Mouse (Mus musculus): ENCODE measurements around the gene Tcp10c. TPM values are rescaled to one million over a fixed set of nuclear protein-coding genes. Genes with fewer than 3 reads are reported as not detected.
"Not testable (repeated sequence)": the region's sequence is repeated elsewhere in the genome, so short reads cannot be mapped to it uniquely, and the experiment has no call there.

Tcp10c gene
- polyA plus RNA-seq (2012; ENCODE audit: insufficient read depth, insufficient read length, missing spikeins) = not detected in 2 replicates

GRCm38 (mm10) chr17:13354521-13354920, at the start of gene Tcp10c:
Gene Tcp10c (plus strand): TSS chr17:13354572.
- not testable (repeated sequence) for H3K27ac ChIP-seq (replicated peaks; ENCODE audit: low read depth, low read length); H3K4me3 ChIP-seq (ENCODE audit: insufficient read depth, low read depth, low read length); H3K4me1 ChIP-seq (ENCODE audit: control insufficient read depth, insufficient read depth, insufficient read length, low read length)

- not testable (repeated sequence) for H3K4me1 ChIP-seq (ENCODE audit: control insufficient read depth, insufficient read depth, insufficient read length, low read length); H3K27ac ChIP-seq (replicated peaks; ENCODE audit: low read depth, low read length); H3K4me3 ChIP-seq (ENCODE audit: insufficient read depth, low read depth, low read length)
Measured at GRCm38 (mm10) chr17:13307852-13308251, 46.5 kb upstream of the Tcp10c start.

GRCm38 (mm10) chr17:13308344-13308743, 46.0 kb upstream of the Tcp10c start:
- not testable (repeated sequence) for H3K4me3 ChIP-seq (ENCODE audit: insufficient read depth, low read depth, low read length); H3K4me1 ChIP-seq (ENCODE audit: control insufficient read depth, insufficient read depth, insufficient read length, low read length); H3K27ac ChIP-seq (replicated peaks; ENCODE audit: low read depth, low read length)

- not testable (repeated sequence) for H3K27ac ChIP-seq (replicated peaks; ENCODE audit: low read depth, low read length); H3K4me3 ChIP-seq (ENCODE audit: insufficient read depth, low read depth, low read length); H3K4me1 ChIP-seq (ENCODE audit: control insufficient read depth, insufficient read depth, insufficient read length, low read length)
Measured at GRCm38 (mm10) chr17:13308746-13309145, 45.6 kb upstream of the Tcp10c start.

- H3K27ac ChIP-seq (replicated peaks; ENCODE audit: low read depth, low read length); H3K4me3 ChIP-seq (ENCODE audit: insufficient read depth, low read depth, low read length); H3K4me1 ChIP-seq (ENCODE audit: control insufficient read depth, insufficient read depth, insufficient read length, low read length): not testable (repeated sequence)
Measured at GRCm38 (mm10) chr17:13309182-13309631, 45.2 kb upstream of the Tcp10c start.

GRCm38 (mm10) chr17:13329967-13330366, 24.4 kb upstream of the Tcp10c start:
- H3K27ac ChIP-seq (replicated peaks; ENCODE audit: low read depth, low read length); H3K4me3 ChIP-seq (ENCODE audit: insufficient read depth, low read depth, low read length); H3K4me1 ChIP-seq (ENCODE audit: control insufficient read depth, insufficient read depth, insufficient read length, low read length): not testable (repeated sequence)

- H3K27ac ChIP-seq (replicated peaks; ENCODE audit: low read depth, low read length); H3K4me1 ChIP-seq (ENCODE audit: control insufficient read depth, insufficient read depth, insufficient read length, low read length); H3K4me3 ChIP-seq (ENCODE audit: insufficient read depth, low read depth, low read length): not testable (repeated sequence)
Measured at GRCm38 (mm10) chr17:13331179-13331578, 23.2 kb upstream of the Tcp10c start.

- H3K4me1 ChIP-seq (ENCODE audit: control insufficient read depth, insufficient read depth, insufficient read length, low read length); H3K27ac ChIP-seq (replicated peaks; ENCODE audit: low read depth, low read length): not testable (repeated sequence)
Measured at GRCm38 (mm10) chr17:13332496-13332895, 21.9 kb upstream of the Tcp10c start.

GRCm38 (mm10) chr17:13336979-13337749, 17.2 kb upstream of the Tcp10c start:
- not testable (repeated sequence) for H3K27ac ChIP-seq (replicated peaks; ENCODE audit: low read depth, low read length); H3K4me3 ChIP-seq (ENCODE audit: insufficient read depth, low read depth, low read length)

More at GRCm38 (mm10) chr17:13332496-13332895, 21.9 kb upstream of the Tcp10c start:
- not testable (repeated sequence) for H3K4me3 ChIP-seq (ENCODE audit: insufficient read depth, low read depth, low read length)

GRCm38 (mm10) chr17:13337931-13338330, 16.4 kb upstream of the Tcp10c start:
- H3K4me3 ChIP-seq (ENCODE audit: insufficient read depth, low read depth, low read length); H3K4me1 ChIP-seq (ENCODE audit: control insufficient read depth, insufficient read depth, insufficient read length, low read length); H3K27ac ChIP-seq (replicated peaks; ENCODE audit: low read depth, low read length): not testable (repeated sequence)

More at GRCm38 (mm10) chr17:13336979-13337749, 17.2 kb upstream of the Tcp10c start:
- H3K4me1 ChIP-seq (ENCODE audit: control insufficient read depth, insufficient read depth, insufficient read length, low read length) = not testable (repeated sequence)

- H3K4me1 ChIP-seq (ENCODE audit: control insufficient read depth, insufficient read depth, insufficient read length, low read length); H3K4me3 ChIP-seq (ENCODE audit: insufficient read depth, low read depth, low read length); H3K27ac ChIP-seq (replicated peaks; ENCODE audit: low read depth, low read length): not testable (repeated sequence)
Measured at GRCm38 (mm10) chr17:13340071-13340470, 14.3 kb upstream of the Tcp10c start.

- not testable (repeated sequence) for H3K4me1 ChIP-seq (ENCODE audit: control insufficient read depth, insufficient read depth, insufficient read length, low read length); H3K4me3 ChIP-seq (ENCODE audit: insufficient read depth, low read depth, low read length); H3K27ac ChIP-seq (replicated peaks; ENCODE audit: low read depth, low read length)
Measured at GRCm38 (mm10) chr17:13345923-13346322, 8.4 kb upstream of the Tcp10c start.

- not testable (repeated sequence) for H3K4me3 ChIP-seq (ENCODE audit: insufficient read depth, low read depth, low read length); H3K27ac ChIP-seq (replicated peaks; ENCODE audit: low read depth, low read length); H3K4me1 ChIP-seq (ENCODE audit: control insufficient read depth, insufficient read depth, insufficient read length, low read length)
Measured at GRCm38 (mm10) chr17:13349563-13349962, 4.8 kb upstream of the Tcp10c start.

- H3K4me3 ChIP-seq (ENCODE audit: insufficient read depth, low read depth, low read length); H3K4me1 ChIP-seq (ENCODE audit: control insufficient read depth, insufficient read depth, insufficient read length, low read length); H3K27ac ChIP-seq (replicated peaks; ENCODE audit: low read depth, low read length): not testable (repeated sequence)
Measured at GRCm38 (mm10) chr17:13353249-13353648, 1.1 kb upstream of the Tcp10c start.

GRCm38 (mm10) chr17:13362489-13362888, 8.1 kb downstream of the Tcp10c start:
- not testable (repeated sequence) for H3K4me3 ChIP-seq (ENCODE audit: insufficient read depth, low read depth, low read length); H3K4me1 ChIP-seq (ENCODE audit: control insufficient read depth, insufficient read depth, insufficient read length, low read length); H3K27ac ChIP-seq (replicated peaks; ENCODE audit: low read depth, low read length)

- H3K27ac ChIP-seq (replicated peaks; ENCODE audit: low read depth, low read length); H3K4me3 ChIP-seq (ENCODE audit: insufficient read depth, low read depth, low read length); H3K4me1 ChIP-seq (ENCODE audit: control insufficient read depth, insufficient read depth, insufficient read length, low read length): not testable (repeated sequence)
Measured at GRCm38 (mm10) chr17:13363773-13364172, 9.4 kb downstream of the Tcp10c start.
